Mouse (Mus musculus) urinary bladder, postnatal 36 days (tissue): ENCODE data around the gene Ect2l.
"Not testable (repeated sequence)": the region's sequence is repeated elsewhere in the genome, so short reads cannot be mapped to it uniquely, and the experiment has no call there.

Experiments
- DNase-seq, 2 experiments: peaks; one replicate each; pipeline ENCODE4 v3.0.0; 2022; ENCODE audit warnings: low spot score in 2 of 2, mixed read lengths in 1 of 2

Ect2l gene

DNA sequence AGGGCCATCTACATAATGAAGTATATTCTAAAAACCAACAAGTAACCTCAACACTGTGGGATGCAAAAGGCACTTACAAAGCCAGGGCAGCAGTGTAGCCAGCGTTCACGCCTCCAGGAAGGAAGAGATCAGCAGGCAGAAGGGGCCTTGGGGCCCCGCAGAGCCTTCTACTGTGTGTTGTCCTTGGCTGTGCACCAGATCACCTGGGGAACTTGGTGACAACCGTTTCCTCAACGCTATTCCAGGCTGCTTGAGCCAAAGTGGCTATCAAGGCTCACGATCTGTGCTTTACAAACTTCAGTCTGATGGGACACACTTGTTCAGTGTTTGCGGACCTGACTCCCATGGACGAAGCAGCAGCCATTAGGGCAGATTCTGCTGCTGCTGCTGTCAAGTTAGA lies 19.0 kb downstream of the Ect2l start:
- DNase-seq = peak in 1 of 2 experiments; percentile 14

DNA sequence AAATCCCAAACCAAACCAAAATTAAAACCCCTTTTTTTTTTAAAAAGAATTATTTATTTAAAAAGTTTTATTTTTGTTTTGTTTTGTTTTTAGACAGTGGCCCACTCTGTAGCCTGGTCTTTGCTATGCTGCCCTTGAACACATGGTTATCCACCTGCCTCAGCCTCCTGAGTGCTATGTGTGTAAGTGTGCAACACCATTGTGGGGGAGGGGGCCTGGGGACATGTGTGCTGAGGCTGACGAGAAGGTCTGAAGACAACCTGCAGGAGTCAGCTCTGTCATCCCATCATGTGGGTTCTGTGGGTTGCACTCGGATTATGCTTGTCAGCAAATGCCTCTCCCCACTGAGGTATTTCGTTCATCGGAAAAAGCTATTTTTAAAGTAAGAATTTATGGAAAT lies 21.2 kb downstream of the Ect2l start:
- no peak for DNase-seq

DNA sequence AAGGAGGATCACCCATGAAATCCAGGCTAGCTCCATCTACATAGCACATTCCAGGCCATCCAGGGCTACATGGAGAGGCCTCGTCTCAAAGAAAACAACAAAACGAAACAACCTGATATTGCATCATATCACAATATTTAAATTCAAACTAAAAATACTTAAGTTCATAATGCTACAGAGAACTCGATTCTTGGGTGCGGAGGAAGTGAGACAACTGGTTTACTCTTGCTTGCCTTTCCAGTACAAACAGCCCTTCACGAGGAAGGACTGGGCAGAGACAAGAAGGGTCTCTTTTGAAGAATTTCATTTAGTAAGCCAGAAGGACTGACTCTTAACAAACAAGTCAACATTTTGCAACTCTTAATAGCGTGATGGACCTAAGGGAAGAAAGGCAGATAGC lies 22.1 kb downstream of the Ect2l start:
- no peak for DNase-seq

DNA sequence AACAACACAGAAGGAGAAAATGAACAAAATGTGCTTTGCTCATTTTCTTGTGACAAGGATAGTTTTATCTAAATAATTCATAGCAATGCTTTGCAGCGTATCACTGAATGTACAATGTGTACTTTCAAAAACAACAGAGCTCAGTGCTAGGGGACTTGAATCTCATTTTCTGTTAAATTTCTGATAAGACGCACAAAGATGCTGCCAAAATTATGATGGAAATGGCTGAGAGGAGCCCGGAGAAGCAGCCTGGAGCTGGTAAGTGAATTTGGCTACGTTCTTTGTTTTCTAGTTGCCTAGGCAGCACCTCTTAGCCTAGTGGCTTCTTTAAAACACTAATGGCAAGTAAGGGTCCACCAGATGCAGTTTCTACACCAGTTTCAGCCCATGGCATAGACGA lies 28.4 kb downstream of the Ect2l start:
- no peak for DNase-seq

DNA sequence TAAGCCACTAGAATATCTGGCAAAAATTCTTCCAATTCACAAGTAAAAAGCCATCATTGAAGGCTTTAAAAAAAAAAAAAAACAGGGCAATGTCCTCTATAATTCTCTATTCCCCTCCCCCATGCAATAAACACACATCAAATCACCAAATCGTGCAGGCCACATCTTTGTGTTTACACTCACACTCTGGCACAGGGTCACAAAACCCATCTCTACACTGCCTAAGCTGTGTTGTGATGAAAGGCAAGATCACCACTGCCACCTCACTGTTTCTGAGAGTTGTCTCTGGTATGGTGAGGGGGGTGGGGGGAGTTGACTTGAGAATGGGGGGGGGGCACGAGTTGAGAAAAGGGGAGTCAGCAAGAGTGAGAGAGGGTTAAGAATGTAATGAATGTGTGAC lies 33.4 kb downstream of the Ect2l start:
- no peak for DNase-seq

DNA sequence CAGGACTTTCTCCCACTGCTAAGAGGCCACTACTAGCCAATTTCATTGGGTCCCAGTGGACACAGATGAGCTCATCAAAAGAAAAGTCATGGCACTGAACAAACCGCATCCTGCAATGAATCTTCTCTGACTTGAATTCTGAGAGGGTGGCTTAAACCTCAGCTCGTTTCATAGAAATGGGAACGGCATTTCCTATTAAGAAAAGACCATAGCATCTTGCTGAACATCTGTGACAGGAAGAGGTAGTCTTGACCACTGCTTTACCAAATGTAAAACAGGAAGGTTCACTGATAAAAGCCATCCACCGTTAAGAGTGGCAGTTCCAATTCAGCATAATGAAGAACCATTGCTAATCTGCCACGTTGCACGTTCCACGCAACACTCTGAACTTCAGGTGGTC lies 34.0 kb downstream of the Ect2l start:
- DNase-seq = no peak

DNA sequence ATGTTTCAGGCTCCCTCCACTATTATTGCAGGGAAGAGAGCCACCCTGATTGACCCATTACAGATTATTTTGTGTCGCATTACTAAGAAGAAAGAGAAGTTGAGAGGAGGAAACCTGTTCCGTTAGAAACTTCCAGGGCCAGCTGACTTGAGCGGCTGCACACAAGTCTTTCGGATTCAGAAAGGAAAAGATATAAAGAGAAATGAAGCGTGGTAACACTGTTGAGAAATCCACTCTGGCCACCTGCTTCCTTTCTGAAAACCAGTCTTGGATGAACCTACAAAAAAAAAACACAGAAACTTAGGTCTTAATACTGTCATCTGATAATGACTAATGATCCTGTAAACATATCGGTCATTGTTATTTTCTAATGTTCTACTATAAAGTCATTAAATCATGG lies 35.6 kb downstream of the Ect2l start:
- no peak for DNase-seq

DNA sequence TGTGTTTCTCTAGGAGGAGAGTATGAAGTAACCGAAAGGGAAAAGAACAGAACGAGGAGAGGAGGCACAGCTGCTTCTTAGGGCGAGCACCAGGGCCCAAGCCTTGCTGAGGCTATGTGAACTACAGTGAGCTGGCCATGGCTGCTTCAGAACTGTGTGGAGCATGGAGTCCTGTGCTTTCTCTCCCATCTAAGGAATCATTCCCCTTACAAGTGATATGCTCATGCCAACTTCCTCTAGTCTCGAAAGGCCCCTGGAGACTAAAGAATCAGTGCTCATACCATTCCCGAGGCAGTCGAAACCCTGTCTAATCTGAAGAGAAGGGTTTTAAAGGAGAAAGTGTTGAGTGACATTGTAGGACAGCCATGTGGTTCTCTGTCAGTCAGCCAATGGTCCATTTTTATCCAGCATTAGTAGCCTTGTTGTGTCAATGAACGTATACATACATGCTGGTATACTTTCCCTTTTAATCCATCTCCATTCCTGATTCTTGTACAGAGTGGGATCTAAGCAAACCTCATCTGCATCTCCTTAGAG lies 48.2 kb downstream of the Ect2l start:
- DNase-seq = no peak

DNA sequence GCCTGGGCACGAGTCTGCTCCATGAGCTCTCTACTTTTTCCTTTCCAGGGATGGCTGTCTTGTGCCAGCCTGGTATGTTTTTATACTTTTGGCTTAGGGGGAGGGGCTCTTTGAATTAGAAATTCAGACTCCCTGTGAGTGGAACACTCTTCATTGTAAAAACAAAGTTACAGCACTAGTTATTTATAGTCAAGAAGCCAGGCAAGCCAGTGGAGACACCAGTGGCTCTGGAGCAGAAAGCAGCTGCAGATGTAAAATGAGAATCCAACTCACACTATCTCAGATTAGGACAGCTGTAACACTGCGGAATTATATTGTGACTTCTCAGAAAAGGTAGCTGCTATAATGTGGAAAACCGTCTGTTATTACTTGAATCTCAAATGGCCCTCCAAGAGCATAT lies 63.5 kb downstream of the Ect2l start:
- no peak for DNase-seq

DNA sequence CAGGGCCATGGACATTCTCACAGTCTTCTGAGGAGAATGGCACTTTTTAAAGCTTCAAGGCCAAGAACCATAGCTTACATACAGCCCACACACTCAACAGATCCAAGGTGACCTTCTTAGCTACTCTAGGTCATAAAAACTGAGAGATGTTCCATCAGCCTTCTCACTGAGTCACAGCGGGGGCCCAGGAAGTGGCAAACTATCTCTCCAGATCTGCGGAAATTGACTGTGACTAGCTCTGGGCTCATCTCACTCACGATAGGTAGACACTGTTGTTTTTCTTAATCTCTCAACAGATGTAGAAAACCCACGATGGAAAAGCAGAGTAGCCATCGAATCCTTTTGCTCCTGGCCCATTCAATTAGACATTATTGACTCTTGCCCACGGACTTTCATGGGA lies 68.5 kb downstream of the Ect2l start:
- DNase-seq = no peak

DNA sequence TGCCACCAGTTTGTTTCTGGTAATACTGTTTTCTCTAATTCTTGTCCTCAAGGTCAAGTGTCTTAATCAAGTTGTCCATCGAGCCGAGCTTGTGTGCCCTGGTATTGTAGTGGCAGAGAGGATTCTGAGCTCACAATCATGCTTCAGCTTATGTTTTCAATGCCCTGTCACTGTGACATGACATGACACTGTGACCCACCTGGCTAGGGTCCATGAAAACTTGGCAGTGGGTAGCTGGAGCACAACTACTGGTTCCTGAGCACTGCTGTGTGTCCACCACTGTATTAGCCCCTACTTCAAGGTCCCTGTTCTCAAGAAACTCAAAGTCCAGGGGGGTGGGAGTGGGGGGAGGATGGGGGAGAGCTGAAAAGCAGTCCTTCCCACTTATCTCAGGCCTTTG lies 69.3 kb downstream of the Ect2l start:
- no peak for DNase-seq

DNA sequence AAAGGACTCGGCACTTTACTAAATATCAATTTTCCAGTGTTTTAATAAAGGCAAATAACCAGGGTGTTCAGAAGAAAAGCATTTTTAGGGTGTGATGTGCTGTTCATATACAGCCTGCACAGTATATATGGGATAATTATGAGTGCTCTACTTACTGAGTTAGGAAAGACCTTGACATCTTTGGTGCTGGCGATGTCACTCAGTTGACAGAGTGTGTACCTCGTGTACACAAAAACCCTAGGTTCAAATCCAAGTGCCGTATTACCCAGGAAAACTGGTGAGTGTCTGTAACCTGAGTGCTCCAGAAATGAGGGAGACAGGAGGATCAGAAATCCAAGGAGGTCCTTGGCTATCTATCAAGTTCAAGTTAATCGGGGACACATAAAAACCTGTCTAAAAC lies 71.1 kb downstream of the Ect2l start:
- no peak for DNase-seq

DNA sequence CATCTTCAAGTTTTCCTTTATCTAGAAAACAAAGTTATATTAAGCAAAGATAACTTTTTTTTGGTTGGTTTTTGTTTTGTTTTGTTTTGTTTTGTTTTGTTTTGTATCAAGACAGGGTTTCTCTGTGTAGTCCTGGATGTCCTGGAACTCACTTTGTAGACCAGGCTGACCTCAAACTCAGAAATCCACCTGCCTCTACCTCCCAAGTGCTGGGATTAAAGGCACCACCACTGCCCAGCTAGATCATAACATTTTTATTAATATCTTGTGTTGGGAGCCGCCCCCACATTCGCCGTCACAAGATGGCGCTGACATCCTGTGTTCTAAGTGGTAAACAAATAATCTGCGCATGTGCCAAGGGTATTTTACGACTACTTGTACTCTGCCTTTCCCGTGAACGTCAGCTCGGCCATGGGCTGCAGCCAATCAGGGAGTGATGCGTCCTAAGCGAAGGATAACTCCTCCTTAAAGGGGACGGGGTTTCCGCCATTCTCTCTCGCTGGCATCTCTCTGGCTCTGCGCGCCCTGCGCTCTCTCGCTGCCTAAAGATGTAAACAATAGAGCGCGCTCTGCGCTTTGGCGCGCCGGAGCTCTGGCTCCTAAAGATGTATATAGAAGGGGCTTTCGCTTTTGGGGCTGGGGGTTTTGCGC lies 71.7 kb downstream of the Ect2l start:
- not testable (repeated sequence) for DNase-seq

DNA sequence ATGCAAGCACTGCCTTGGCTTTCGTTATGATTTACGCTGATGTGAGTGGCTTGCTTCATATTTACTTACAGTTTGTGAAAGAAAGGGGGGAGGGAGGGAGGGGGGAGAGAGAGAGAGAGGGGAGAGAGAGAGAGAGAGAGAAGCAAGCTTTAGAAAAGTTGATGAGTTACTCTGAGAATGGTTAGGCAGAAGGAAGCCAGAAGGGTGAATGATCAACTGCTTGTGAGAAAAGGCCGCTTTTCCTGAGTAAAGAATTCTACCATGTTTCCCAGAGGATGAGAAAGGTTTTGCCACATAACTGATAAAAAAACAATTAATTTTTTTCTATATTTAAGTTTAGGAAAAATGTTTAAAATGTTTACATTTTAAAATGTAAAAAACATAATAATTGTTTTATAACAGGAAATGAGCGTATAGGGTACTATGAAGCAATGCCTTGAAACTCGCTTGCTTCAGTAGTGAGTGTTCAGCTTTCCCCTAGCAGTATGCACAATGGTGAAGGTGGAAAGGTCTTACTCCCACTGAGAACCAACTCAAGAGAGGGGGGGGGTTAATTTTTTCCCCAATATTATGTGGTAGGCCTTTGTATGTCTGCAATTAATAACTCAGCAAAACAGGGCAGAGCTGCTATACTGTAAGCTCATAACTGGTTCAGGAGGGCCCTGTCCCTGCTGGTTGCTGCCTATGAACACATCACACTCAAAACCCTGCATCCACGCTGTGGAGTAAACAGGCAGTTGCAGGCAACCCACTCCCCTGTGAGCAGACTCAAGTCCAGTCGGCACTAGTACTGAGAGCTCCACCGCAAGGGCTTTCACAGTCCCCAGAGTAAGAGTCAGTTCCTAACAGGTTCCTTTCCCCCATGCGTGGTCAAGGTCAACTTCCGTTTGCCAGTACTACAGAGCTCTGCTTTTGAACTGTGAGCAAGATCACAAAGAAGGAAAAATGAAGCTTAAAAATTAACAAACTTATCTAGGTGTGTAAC lies 78.7 kb downstream of the Ect2l start:
- DNase-seq = no peak

DNA sequence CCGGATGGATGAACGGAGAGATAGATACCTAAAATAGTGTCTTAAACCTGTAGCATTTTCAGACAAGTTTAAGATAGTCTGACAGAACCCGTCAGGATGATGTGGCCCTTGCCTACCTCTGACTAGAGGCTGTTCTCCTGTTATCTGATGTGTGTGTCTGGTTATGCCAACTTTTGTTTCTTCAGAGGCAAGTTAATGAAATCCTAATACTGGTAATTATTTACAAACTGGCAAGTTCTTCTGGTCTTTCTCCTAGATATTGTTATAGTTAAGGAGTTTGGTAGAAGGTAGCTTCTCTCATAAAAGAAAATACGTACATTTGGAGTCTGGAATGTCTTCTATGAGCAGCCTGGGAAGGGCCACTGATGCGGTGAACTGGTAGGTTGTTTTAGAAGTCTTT lies 80.4 kb downstream of the Ect2l start:
- no peak for DNase-seq

DNA sequence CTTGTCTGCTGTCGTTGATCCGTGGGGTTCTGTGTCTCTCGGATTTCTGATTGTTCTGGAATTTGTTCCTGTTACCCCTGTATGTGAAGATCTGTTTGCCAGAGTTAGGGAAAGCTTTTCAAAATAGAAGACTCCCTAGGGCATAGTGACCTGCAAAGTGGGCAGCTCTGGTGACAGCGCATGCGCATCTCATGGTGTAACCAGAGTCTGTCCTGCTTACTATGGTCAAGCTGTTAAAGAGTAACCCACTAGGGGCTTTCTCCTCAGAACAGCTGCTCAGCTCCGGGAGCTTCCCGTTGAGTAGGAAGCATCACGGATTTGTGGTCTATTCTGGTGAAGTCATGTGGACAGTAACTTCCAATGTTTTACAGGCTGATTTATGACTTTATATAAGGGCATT lies 92.4 kb downstream of the Ect2l start:
- DNase-seq = no peak

DNA sequence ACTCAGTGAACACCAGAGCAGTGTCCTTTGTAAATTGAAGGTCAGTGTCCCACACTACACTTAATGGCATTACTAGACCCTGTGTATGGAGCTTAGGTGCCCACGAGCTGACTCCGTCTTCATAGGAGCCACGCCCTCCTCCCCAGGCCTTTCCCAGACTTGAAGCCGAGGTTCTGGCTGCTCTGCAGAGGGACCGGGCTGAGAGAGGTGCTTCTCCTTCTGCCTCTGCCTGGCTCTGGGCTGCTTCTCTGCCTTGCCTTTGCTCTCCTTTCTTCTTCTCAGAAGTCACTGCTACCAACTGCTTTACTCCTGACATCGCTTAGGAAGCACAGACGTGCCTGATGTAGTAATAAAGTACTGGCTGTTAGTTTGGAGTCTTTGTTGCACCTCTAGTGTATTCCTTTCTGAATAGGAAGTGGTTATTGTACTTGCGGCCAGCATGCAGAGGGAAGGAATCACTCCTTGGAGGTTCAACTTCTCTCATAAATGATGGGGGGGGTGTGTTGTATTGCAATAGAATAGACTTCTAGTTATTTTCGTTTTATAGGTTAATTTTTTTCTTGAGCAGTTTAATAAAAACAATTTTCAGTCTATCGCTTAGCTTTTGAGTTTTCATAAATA lies 97.1 kb downstream of the Ect2l start:
- DNase-seq = no peak

DNA sequence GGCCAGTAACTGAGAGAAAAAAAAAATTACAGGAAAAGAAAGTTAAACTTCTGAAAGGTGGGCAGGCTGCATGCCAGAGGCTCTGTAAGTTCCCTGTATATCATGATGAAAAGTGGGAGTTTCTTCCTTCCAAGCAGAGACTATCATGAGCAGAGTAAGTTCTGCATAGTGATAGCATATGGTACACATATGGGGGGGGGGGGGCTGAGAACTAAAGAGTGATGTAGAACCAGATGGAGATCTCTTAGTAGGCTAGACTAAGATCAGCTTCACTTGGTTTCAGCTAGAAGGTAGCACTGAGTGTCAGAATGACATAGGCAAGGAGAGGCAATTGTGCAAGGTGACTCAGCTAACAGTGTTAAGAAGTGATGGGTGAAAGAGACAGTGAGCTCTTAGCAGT lies 99.8 kb downstream of the Ect2l start:
- no peak for DNase-seq

DNA sequence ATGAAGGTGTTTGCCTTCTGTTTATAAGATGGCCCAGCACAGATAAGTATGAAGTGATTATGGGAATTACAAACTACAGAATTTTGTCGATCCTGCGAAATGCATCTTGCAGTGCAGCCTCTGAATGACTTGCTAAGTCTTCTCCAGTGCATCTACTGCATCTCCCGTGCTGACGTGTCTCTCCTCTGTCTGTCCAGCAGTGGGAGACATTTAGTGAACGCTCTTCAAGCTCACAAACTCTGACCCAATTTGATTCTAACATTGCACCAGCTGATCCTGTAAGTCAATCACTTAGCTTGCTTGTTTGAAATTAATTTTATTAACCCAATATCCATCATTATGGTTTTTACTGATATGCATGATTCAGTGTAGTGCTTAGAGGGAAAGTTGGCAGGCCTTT lies 103.2 kb downstream of the Ect2l start:
- DNase-seq = no peak

DNA sequence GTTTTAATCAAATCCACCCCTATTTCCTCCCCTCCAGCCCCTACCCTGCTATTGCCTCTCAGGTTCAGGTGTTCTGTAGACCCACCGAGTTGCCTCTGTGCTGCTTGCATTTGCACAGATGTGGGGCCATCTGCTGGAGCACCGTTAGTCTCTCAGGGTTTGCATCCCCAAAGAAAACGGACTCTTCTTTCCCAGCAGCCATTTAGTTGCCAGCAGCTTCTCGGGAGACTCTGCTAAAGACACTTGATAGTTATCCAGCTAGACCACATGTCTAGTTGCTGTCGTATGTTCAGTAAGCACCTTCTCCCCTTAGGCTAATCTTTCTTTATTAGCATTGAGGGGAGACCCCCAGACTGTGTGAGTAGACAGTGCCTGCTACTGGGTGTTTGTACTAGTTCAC lies 108.5 kb downstream of the Ect2l start:
- no peak for DNase-seq

DNA sequence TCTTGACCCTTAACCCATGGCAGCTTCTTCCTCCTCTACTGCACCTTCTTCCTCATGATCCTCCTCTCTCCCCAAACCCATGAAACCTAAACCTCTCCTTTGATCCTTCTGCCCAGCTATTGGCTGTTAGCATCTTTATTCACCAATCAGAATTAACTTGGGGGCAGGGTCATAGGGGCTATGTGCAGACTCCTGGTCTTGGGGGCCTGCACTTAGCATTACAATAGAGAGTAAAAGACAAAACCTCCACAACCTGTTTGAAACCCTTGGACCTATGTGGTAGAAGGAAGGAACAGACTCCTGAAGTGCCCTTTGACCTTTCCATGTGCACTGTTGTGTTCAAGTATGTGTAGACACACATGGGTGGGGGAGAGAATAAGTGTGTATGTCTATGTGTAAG lies 120.0 kb downstream of the Ect2l start:
- no peak for DNase-seq

DNA sequence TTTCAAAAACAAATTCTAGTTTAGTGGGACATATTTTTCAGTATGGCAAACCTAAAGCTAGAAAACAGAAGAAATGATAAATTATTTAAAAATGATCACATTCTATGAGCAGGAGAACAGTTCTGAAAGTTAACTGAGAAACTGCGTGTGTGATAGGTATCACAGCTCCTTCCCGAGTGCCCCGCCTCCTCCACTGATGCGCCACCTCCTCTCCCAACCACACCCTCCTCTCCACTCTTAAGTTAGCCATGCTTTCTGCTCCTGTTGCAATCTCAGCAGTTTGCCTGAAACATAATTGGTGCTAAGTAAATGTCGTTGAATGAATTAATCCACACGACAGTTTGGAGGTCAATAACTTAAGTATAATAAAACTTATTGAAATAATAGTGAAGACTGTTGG lies 127.9 kb downstream of the Ect2l start:
- DNase-seq = no peak

DNA sequence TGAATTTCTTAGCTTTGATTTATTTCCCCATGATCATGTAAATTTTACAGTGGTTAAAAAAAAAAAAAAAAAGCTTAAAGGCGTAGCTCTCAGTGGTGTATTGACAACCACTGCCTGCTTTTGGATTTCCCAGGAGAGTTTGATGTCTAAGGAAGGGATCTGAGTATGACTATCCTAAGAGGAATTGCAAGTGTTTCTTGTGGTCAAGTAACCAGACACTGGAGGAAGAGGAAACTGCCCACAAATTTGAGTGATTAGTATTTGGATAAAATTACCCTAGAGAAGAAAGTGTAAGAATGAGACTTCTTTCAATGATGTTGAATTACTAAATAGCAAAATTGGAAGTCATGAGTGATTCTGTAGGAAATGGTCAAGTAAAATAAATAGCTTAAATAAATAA lies 129.2 kb downstream of the Ect2l start:
- no peak for DNase-seq
